Mouse (Mus musculus): ENCODE data around the gene Cdkal1.

DNA sequence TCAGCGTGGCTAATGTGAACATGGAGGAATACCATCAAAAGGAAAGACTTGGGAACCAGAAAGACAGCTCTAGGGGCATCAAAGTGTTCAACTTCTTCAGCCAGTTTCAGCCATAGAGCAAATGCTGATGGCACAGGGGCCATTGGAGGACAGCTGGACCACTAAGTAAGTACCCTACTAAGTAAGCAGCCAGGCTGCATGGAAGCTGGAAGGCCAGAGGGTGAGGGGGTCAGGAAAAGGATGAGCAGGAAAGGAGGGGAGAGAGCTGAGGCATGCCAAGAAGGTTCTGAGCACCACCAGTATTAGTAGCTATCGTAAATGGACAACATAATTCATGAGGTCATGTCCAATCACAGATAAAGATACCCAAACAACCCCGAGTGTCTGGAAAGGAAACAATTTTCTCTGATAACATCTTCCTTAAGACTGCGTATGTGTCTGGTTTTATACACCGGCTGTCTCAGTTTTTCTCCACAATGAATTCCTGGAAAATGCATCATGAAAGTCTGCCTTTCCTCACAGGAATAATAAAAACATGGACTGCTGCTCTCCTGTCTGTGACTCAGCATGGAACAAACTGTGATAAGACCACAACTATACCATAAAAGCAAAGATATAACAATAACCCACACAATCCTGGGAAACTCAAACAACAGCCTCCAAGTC lies 352.9 kb downstream of the Cdkal1 start:
- TF ChIP-seq CTCF (IDR thresholded peaks at IDR 0.05; ENCODE audit: low read depth) (no peak), EP300 (IDR thresholded peaks at IDR 0.05; ENCODE audit: low read depth) (no peak)

All from liver, postnatal 0 days (tissue).